Mouse (Mus musculus) bone marrow macrophage, adult 2 months (primary cell): ENCODE measurements around the gene Slc7a7.

Source experiments
- CTCF ChIP-seq: IDR thresholded peaks from 2 replicates; pipeline ENCODE4 v1.5.1; 2012; ENCODE audit warnings: low read depth, mild to moderate bottlenecking, low read length, moderate library complexity
- POLR2A ChIP-seq: IDR thresholded peaks from 2 replicates; pipeline ENCODE4 v1.6.1; 2012; ENCODE audit warnings: mild to moderate bottlenecking, low read depth, low read length, borderline replicate concordance

- TF ChIP-seq CTCF, result no peak
- no peak for TF ChIP-seq POLR2A
Observed at GRCm38 (mm10) chr14:54433941-54434531, 16.5 kb upstream of the Slc7a7 start.
